Mouse (Mus musculus): ENCODE measurements around the gene Cirbp.
"Not testable (repeated sequence)": the region's sequence is repeated elsewhere in the genome, so short reads cannot be mapped to it uniquely, and the experiment has no call there.

Cirbp gene

DNA sequence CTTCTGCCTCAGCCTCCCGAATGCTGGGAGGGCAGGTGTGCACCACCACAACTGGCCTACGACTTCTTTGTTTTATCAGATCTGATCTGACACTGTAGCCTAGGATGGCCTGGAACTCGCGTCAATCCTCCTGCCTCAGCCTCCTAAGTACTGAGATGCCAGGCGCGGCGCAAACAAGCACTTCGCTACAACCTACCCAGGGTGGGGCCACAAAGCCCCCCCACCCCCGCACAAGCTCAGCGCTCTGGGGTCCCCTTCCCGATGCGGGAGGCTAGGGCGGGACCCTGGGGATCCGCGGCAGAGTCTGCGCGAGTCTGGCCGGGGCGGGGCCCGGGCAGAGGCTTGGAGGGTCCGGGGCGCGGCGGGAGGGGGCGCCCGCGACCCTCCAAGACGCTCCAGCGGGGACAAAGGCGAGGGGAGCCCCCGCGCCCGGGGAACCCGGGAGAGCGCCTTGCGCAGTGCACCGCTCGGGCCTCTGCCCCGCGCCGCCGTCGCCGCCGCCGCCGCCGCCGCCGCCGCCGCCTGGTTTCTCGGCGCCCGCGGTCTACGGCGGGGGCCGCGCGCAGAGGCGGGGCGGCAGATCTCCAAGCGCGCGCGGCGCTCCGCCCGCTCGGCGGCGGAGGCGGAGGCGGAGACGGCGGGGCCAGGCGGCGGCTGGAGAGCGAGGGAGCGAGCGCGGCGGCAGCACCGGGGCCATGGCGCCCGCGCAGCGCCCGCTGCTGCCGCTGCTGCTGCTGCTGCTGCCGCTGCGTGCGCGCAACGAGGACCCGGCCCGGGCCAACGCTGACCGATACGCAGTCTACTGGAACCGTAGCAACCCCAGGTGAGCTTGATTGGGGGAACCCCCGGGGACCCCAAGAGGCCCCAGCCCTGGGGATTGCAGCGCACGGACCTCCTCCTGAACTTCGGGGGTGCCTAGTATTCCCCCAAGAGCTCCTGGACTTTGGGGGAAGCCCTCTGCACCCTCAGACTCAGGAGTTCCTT is 13.6 kb downstream of the Cirbp start, which contains the start of gene Efna2:
TSS of gene Efna2 (plus strand) at position 415 of the 984 bp plus-strand sequence.
- no peak for DNase-seq (ENCODE audit: low read depth)

DNA sequence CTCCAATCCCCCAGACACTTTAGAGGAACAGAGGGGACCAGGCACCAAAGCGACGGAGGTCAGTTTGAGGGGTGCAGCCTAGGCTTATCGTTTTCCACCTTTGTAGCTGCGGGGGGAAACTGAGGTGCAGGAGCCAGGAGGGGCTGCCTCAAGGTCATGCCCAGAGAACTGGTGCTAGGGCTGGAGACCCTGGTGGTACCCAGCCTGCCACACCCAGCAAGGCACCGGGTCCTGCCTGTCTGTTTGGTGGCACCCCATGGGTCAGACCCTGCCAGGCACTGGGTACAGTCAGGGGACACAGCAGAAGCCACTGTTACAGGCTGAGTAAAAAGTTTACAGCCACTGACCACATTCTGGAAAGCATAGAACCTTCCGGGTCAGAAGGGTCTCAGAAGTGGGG is 14.5 kb downstream of the Cirbp start:
- no peak for DNase-seq (ENCODE audit: low read depth)

DNA sequence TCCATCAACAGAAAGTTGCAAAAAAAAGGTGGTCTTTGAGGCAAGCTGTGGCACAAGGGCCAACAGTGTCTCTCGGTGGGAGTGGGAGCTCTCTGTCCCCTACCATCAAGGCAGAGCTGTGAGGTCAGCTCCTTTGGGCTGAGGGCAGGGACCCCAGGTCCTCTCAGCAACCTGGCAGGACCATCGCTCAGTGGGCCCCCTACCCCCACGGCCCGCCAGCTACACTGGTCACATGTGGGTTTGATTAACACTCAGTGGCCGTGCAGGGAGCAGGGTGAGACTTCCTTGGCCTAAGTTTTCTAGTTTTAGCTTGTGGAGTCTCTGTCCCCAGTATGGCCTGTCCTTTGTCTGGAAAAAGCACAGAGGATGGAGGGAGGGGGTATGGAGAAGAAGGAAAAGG is 15.0 kb downstream of the Cirbp start:
- DNase-seq (ENCODE audit: low read depth): no peak

DNA sequence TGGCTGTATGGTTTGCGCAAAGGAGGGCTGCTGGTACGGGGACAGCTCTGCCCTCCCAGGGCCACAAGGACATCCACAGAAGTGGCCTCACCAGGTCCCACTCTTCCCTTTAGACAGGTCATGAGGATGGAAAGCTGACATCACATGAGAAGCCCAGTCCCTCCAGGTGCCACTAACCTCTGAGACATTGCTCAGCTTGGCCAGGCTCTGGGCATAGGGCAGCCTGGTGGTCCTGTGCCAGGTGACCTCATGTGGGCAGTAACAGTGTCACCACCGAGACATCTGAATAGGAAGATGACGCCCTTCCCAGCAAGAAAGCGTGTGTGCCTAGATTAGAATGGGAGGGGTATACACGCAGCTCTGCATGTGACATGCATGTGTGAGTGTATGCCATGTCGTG is 16.8 kb downstream of the Cirbp start:
- DNase-seq (ENCODE audit: low read depth): no peak

DNA sequence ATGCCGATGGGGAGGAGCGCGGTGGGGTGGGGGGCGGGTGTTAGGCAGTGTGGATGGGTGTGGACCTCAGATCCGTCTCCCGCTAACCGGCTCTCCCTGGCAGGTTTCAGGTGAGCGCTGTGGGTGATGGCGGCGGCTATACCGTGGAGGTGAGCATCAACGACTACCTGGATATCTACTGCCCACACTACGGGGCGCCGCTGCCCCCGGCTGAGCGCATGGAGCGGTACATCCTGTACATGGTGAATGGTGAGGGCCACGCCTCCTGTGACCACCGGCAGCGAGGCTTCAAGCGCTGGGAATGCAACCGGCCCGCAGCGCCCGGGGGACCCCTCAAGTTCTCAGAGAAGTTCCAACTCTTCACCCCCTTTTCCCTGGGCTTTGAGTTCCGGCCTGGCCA is 20.9 kb downstream of the Cirbp start:
- no peak for DNase-seq (ENCODE audit: low read depth)

DNA sequence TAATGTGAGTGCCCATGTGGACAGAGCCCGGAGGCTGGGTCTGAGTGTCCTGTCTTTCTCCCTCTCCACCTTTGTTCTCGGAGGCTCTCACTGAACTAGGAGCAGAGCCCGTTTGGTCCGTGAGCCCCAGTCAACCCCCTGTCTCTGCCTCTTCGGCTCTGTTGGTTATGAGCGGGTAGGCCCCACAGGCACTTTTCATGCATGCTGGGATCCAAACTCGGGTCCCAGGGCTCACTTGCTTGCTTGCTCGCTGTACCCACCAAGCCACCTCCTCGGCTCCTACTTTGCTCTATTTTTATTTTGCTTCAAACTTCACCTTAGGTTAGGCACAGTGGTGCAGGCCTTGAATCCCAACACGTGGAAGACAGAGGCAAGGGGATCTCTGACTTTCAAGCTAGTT is 22.0 kb downstream of the Cirbp start:
- DNase-seq (ENCODE audit: low read depth): no peak

DNA sequence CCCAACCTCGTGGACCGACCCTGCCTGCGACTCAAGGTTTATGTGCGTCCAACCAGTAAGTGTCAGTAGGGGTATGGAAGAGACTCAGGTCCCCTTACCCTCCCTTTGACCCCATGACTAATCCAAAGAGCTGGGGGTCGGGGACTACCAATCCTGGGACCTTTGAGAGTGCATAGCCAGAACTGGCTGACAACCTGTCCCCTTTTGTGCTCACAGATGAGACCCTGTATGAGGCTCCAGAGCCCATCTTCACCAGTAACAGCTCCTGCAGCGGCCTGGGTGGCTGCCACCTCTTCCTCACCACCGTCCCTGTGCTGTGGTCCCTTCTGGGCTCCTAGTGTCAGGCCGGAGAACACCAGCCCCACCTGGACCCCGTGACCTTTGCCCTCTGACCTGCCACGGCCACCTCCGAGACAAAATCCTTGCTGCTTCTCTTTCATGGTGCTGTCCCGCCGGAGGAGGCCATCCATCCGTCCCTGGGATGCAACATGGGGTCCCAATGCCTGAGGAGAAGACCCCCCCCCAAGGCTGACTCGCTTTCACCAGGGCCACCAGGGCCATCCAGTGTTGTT is 22.8 kb downstream of the Cirbp start:
- no peak for DNase-seq (ENCODE audit: low read depth)

DNA sequence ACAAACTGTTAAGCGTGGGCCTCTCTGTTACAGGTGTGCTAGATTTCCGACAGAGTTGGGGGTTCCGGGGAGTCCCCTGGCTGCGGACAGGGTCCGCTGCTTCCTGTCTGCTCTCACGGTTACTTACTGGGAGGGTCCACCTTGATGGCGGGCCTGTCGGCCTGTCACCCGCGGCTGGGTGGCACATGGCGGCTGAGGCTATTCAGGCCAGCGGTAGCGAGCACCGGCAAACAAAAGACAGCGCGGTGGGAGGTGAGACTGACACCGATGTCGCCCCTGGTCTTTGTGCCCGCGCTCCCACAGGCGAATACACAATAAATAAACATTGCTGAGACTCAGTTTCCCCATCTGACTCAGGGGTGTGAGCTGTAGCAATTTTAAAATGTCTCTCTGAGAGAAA is 24.2 kb downstream of the Cirbp start:
- no peak for DNase-seq (ENCODE audit: low read depth)

DNA sequence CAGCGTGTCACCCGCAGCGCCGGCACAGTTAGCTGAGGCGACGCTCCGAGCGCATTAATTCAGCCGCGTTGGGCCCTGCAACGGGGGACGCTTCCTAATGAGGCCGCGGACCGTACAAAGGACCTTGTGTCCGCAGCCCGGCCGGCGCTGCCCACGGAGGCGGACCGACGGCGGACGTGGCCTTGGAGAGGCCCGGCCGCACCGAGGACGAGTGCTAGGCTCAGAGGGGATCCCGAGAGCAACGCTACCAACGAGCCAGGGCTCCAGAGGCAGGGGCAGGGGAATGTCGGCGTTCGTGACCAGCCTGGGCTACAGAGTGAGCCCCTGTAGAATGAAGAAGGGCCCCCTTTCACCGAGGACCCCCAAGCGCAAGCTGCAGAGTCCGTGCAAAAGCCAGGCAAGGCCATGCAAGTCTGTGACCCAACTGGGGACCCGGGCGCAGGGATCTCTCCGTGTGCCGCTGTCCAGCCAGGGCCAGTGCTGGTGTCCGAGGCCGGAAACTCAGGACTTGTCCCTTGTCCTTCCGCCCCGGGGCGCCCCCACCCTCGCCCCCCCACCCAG is 24.8 kb downstream of the Cirbp start:
- DNase-seq (ENCODE audit: low read depth): no peak

DNA sequence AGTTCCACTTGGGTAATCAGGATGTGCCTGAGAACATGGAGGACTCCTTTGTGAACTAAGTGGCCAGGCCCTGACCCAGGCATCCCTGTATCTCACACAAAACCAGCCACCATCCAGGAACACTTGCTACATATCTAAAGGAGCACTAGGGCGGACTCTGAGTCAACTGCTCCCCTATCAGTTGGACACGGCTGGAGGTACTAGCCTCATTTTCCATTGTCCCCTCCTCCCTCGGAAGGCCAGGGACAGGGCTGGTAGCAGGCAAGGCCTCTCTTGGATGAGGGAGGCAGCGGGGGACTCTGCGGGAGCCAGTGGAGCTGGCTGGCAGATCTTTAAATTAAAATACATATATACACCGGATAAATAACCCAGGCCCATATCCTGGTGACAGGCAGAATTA is 28.2 kb downstream of the Cirbp start:
- no peak for DNase-seq (ENCODE audit: low read depth)

DNA sequence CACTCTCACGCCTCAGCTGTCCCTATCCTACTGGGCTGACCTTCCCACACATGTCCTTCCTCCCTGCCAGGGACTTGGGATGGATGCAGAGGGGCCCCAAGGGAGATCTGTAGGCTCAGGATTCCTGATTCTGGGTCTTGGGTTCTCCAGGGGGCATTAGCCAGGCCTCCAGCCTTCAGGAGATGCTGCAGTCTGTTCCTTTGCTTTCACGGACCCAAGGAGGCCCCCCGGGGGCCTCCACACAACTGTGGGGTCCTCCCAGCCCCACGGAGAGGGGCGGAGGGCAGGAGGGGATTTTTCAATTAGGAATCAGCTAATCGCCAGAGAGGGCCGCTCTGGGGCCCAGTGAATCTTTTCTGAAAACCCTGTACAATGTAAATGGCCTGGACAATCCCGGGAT is 28.7 kb downstream of the Cirbp start:
- no peak for DNase-seq (ENCODE audit: low read depth)

DNA sequence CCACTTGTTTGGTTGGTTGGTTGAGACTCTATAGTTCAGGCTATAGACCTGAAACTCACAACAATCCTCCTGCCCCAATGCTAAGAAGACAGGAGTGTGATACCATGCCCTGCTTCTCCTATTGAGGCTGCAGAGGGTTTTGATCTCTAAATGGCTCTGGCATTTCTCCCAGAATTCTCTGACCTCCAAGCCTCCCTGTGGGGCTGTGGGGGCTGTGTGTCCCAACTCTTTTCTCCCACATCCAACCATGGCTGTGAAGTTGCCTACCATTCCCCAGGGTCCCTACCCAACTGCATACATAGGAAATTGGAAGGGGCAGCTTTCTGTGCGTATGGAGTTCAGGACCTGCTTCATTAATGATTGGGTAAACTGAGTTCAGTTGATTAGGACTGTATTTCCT is 30.4 kb downstream of the Cirbp start:
- no peak for DNase-seq (ENCODE audit: low read depth)

DNA sequence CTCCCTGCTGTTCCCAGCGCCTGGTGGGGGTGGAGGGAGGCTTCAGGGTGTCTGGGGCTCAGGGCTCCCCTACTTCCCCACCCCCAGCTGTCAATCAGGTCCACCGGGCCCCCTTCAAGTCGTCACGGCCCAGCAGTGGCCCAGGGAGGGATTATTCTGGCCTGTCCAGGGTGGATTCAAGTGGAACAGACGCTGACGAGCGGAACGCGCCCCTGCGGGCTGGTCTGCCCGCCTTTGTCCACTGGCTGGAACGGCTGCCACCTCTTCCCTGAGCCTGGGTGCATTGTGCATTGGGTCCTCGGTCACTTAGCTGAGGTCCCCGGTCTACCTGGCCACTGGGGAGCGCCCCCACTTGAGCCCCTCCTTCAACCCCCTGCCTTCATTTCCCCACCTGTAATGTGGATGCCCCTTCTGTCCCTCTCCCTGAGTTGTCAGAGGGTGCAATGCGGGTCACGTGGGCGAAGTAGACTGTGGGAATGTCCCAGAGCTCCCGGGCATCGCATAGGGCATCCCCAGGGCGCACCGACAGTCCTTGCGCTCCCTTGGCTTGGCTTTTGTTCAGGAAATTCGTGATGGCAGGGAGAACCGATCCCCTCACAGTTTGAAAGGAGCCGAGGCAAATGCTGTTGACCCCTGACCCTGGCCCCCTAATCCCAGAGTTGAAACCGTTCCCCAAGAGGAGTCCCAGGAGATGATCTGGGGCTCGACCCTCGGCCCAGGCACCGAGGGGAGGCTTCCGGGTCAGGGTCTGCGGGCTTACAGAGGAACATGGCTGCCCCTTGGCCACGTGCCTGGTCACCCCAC is 31.2 kb downstream of the Cirbp start:
- DNase-seq (ENCODE audit: low read depth): no peak

DNA sequence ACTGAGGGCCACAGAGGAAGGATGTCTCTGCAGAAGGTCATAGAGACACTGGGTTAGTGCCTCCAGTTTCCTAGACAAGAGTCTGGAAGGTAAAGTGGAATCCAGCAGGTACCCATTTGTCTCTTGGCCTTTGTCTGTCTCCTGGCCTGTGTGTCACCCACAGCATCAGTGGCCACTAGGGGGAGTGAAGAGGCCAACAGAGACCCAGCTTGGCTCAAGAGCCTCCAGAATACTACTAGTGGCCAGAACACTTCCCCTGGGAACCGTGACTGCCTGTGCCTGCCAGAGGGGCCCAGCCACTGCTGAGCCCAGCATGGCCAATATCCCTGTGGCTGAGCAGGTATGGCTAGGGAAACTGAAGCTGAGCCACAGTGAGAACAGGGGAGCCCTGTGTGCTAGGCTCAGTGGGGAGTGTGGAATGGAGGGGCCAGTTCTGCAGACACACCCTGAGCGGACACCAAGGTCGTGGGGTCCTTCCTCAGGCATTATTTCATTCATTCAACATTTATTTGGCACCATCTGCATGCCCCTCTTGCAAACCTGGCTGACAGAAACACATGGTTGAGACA is 33.7 kb downstream of the Cirbp start:
- DNase-seq (ENCODE audit: low read depth): peak; percentile 85

DNA sequence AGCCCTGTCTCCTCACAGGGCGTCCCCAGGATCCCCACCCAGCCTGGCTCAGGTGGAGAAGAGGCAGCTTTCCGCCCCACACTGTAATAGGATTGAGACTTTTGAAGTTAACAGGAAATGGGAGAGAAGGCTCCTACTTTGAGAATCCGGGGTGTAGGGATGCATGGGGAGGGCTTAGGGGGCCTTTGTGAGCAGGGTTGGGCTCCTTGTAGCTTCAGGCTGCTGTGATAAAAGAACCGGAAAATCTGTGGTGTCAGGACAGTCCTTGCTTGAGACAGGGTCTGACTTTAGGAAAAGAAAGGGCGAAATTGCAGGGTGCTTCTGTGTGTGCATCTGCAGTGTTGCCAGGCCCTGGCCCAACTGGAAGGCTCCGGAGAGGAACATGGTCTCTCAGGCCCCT is 34.7 kb downstream of the Cirbp start:
- no peak for DNase-seq (ENCODE audit: low read depth)

DNA sequence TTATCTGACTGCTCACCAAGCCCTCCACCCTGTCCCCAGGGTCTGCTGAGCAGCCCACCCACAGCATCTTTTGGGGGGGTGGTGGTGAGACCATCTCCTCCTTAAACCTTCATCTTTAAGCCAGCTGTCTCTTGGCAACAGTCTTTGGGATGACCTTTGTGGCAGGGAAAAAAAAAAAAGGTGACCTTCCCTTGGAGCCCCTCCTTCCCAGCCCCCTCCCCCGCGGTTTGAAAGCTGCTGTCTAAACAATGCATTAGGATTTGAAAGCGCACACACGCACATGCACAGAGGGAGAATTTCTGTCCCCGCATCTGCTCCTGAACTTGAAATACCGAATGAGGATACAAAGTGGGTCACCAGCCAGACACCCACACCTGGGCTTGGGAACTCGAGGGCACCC is 38.3 kb downstream of the Cirbp start:
- no peak for DNase-seq (ENCODE audit: low read depth)

DNA sequence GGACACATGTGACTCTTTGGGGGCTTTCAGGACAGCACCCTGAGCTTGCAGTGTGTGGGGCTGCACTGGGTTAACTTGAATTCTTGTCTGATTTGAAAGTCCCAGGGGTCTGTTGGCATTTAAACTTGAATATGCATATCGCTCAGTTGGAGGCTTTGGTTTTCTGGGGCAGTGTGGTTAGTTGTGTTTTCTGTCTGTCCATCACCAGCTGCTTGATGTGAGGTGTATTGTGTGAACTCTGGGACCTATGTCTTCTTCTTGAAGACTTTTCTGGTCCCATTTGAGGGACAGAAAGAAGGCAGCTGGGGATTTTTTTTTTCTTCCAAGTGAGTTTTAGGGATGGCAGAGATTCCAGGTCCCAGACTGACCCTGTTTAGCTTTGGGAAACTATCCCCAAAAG is 41.4 kb downstream of the Cirbp start:
- no peak for DNase-seq (ENCODE audit: low read depth)

DNA sequence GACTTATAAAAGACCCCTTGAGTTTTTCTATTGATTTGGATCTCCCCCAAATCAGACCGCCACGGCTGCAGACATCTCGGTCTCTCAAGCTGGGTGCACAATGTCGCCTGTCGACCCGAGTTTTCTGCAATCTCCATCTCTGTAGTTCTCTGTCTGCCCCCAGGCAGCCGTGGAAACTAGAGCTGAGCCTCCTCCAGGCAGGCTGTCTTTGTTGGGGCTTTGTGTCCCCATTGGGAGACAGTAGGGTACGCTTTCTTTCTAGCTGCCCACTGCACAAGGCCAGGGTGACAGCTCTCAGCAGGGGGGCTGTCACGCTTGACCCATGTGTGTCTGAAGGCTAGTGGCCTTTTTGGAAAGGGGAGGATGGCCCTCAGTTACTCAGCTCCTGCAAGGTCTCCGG is 41.9 kb downstream of the Cirbp start:
- DNase-seq (ENCODE audit: low read depth): no peak

DNA sequence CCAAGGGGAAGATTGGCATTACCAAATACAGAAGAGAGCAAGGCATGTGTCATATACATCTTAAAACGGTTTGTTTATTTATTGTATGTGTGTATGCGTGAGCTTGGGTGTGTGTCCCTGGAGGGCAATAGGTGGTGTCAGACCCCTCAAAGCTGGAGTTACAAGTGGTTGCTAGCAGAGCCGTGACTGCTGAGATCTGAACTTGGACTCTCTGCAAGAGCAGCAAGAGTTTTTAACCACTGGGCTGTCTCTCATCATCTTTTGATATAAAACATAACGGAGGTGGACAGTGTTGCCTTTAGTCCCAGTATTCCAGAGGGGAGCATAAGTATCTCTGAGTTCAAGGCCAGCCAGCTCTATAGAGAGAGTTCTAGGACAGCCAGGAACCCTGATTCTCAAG is 42.5 kb downstream of the Cirbp start:
- no peak for DNase-seq (ENCODE audit: low read depth)

DNA sequence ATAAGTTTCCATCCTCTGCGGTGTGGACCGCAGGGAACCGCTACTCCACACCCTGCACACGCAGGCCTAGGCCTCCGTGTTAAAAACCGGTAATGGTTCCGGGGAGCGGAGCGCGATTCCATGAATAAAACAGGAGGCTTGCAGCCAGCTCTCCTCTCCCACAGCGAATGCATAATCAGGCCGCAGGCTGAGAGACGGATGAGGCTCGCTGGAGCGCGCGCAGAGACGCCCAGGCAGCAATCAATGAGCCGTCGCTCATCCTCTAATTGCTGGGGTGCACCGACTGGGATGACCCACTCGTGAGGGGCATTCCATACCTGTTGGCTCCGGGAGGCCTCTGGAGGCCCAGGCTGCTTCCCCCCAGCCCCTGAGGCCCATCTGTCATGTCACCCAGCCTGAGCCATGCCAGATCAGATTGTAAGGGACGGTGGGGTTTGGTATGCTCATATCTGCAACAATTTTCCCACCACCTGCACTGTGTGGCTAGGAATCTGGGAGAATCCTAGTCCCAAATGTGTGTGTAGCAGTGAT is 43.1 kb downstream of the Cirbp start:
- DNase-seq (ENCODE audit: low read depth): no peak

DNA sequence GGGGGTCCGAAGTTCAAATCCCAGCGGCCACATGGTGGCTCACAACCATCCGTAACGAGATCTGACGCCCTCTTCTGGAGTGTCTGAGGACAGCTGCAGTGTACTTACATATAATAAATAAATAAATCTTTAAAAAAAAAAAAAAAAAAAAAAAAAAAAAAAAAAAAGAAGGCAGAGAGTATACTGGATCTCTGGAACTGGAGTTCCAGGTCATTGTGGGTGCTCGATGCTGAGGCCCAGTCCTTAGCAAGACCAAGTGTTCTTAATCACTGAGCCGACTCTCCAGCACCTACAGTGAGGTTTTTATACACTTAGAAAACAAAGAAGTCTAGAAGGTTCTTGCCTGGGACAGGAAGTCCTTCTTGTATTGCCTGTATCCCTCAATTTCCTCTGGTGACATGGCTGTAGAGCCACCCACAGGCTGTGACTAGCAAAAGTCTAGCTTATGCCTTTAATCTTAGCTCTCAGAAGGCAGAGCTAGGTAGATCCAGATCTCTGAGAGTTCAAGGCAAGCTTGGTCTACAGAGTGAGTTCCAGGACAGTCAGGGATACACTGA is 45.8 kb downstream of the Cirbp start:
- DNase-seq (ENCODE audit: low read depth): not testable (repeated sequence)
